Mouse (Mus musculus): ENCODE measurements around the gene H1f0. TPM values are rescaled to one million over a fixed set of nuclear protein-coding genes. Genes with fewer than 3 reads are reported as not detected.

The H1f0 gene
- total RNA-seq, 4 experiments from 2014 or later: 73.6 to 88.0 (median 81.8) TPM

DNA sequence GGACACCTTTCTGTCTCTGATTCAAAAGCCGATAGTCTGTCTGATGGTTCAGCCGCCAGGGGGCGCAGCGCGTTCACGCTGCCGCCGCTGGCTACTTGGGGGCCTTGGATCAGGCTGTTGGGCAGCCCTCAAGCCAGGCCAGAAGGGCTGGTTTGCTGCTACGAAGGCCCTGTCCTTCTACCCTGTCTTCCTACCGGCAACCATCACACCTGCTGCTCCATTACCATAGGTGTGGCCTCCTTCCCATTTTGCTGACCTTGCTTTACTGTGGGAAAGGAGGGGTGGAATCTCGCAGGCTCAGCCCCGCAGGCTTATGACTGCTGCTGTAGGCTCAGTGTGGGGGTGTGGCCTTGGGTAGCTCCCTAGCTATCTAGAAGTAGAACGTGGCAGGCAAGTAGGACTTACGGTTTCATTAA is 9.7 kb downstream of the H1f0 start:
- DNase-seq (ENCODE audit: low spot score in 2 of 2): peak in 1 of 2 experiments; percentile 73

DNA sequence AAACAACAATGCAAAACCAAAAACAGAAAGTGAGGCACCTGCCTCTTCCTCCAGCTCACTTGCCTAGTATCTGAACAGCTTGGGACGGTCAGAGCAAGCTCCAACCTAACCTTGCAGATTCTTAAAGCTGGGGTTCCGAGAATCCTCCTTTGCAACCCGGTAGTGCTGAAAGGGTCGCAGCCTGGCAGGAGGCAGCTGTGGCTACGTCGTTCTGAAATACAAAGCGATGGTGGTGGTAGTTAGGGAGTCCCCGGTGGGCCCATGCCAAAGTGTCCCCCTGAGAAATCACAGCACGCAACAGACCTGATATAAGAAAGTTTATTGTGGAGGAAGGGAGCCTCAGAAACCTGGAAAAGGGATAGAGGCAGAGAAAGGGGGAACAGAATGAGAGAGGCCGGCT is 10.1 kb downstream of the H1f0 start:
- no peak for DNase-seq (ENCODE audit: low spot score in 2 of 2)

DNA sequence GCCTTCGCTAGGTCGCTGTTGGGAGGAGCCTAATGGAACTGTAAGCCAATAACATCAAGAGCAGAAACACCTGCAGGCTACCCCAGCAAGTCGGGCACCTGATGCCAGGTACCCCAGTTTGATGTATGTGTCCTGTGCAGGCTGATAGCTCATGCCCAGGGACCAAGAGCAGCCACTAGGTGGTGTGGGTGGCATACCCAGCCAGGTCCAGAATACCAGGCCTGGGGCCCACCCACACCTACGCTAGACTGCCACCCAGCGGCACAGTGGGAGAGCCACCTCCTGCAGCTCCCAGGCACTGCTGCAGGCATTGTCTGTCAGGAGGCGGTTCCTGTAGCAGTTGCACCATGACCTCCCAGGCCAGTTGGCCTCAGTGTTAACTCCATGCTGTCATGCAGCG is 10.6 kb downstream of the H1f0 start:
- DNase-seq (ENCODE audit: low spot score in 2 of 2): peak in 1 of 2 experiments; percentile 57

DNA sequence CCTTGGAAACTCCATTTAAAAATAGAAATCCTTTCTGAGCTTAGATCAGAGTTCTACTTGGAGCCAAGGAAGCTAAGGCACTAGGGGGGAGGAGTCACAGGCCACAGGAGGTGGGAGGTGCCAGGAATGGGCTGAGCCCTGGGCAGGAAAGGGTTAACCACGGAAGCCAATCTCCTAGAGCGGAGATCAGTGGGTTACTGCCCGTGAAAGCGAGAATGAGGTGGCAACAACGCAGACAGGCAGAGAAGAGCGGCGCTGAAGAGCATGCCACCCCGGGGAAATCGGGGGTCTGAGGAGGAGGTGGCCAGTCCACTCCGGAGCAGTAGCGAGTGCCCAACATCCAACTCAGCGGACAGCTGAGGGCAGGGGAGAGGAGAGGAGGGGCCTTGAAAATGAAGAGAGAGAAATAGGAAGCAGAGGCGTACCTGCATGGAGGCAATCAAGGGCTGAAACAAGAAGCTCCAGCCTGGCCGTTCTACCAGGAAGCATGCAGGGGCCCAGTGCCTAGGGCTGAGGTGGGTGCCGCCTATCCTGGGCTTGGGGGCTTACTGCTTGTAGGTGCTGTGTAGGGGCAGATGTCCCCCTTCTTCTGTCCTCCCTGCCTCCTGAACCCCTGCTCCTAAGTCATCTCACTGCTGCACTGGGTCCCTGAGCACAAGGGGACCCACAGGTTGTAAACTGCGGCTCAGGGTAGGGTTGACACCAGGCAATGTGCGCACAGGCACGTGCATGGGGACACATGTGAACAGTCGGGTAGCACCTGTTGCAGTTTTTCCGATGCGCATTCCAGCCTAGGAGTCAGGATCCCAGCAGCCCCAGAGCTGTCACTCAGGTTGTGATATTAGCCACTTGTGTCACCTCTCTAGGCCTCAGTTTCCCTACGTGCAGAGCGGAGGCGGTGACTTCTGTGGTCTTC is 12.5 kb downstream of the H1f0 start:
- no peak for DNase-seq (ENCODE audit: low spot score in 2 of 2)

DNA sequence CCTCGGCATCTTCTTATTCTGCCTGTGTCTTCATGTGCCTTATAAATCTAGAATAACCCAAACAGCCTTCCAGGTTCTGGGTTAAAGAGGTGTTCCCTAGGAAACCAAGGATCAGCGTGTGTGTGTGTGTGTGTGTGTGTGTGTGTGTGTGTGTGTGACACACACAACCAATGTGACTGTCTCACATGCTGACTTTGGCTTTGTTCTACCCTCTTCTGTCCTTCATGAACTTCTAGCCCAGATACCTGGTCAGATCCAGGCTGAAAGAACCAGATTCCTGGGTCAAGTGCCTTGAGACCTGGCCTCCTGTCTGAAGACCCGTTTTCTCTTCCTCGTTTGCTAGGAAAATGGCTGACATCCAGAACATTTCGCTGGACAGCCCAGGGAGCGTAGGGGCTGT is 13.3 kb downstream of the H1f0 start, which contains the start of gene Galr3:
Gene Galr3, plus strand, starts transcription at position 301 of the 400 bp plus-strand sequence.
- no peak for DNase-seq (ENCODE audit: low spot score in 2 of 2)

DNA sequence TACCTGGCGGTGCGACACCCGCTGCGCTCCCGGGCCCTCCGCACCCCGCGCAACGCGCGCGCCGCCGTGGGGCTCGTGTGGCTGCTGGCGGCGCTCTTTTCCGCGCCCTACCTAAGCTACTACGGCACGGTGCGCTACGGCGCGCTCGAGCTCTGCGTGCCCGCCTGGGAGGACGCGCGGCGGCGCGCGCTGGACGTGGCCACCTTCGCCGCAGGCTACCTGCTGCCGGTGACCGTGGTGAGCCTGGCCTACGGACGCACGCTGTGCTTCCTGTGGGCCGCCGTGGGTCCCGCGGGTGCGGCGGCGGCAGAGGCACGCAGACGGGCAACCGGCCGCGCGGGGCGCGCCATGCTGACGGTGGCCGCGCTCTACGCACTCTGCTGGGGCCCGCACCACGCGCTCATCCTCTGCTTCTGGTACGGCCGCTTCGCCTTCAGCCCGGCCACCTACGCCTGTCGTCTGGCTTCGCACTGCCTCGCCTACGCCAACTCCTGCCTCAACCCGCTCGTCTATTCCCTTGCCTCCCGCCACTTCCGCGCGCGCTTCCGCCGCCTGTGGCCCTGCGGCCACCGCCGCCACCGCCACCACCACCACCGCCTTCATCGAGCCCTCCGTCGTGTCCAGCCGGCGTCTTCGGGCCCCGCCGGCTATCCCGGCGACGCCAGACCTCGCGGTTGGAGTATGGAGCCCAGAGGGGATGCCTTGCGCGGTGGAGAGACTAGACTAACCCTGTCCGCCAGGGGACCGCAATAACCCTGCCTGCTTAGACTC is 14.7 kb downstream of the H1f0 start:
- no peak for DNase-seq (ENCODE audit: low spot score in 2 of 2)

DNA sequence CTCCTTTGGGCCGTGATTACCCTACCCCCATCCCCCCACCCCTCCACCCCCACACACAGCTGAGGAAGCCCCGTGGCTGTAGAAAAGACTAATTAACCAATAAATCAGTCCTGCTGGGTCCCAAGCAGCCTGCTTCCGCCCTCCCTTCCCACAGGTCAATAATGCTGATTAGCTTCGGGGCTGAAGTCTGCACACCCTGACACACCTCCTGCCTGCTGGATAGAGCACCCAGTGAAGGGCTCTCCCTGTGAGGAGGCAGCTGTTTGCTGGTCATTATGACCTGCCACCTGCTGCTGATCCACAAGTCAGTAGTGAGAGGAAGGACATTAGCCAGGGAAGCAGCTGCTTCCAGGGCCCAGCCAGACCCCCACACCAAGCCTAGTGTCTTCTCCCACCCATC is 16.6 kb downstream of the H1f0 start:
- DNase-seq (ENCODE audit: low spot score in 2 of 2): no peak

DNA sequence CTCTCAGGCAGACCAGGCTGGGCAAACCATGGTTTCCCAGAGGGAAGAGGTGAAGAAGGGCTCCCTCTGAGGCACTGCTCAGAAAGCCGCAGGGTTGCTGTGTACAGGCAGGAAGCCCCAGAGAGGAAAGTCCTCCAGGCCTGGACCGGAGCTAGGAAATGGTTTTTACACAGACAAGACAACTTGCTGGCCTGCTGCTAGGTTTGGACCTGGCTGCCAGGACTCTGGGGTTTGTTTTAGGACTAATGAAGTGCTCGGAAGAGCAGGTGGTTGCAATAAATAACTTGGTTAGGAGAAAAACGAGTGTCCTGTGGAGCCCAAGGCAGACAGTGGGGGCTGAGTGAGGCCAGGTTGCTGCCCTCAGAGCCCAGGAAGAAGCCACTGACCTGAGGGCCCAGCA is 19.9 kb downstream of the H1f0 start:
- DNase-seq (ENCODE audit: low spot score in 2 of 2): no peak

DNA sequence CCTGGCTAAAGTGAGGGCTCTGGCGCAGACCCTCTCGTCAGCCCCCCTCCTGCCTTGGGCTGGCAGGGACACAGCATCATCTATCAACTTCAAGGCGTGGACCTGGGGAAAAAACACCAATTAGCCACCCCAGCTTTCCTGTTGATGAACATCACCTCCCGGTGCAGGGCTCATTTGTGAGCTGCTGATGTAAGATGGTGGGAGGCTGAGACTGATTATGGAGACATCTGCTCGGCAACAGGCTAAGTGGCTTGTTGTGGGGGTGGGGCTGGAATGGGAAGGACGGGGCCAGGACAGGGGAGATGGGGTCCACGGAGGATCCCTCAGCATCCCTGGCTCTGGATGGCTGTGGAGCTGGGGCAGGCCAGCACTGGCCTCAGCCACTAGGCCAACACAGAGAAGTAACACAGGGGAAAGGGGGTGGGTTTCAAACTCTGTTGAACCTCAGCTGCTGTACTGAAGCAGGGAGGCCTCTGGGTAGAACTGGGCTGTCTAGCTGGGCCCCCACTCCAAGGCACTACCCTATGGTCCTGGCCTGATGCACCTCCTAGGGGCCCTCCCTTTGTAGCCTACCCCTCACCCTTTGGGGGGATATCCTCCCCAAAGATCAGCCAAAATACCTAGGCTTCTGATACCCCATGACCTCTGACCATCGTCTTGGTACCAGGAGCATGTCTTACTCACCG is 22.1 kb downstream of the H1f0 start:
- DNase-seq (ENCODE audit: low spot score in 2 of 2): no peak

DNA sequence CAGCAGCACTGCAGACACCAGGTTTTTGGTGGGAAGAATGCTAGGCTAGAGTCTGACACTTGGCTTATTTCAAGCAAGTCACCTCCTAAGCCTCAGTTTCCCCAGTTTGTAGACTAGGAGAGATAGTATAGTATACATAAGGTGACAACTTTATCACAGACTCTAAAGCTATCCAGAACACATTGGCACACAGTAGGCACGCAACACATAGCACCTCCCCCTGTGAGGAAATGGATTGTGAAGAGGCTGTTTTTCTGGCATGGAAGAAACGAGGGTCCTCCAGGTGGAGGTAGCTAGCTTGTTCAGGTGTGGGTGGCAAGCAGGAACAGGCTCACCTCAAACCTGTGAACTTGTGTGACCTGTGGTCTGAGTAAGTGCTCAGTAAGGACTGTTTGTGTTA is 22.7 kb downstream of the H1f0 start:
- DNase-seq (ENCODE audit: low spot score in 2 of 2): no peak

DNA sequence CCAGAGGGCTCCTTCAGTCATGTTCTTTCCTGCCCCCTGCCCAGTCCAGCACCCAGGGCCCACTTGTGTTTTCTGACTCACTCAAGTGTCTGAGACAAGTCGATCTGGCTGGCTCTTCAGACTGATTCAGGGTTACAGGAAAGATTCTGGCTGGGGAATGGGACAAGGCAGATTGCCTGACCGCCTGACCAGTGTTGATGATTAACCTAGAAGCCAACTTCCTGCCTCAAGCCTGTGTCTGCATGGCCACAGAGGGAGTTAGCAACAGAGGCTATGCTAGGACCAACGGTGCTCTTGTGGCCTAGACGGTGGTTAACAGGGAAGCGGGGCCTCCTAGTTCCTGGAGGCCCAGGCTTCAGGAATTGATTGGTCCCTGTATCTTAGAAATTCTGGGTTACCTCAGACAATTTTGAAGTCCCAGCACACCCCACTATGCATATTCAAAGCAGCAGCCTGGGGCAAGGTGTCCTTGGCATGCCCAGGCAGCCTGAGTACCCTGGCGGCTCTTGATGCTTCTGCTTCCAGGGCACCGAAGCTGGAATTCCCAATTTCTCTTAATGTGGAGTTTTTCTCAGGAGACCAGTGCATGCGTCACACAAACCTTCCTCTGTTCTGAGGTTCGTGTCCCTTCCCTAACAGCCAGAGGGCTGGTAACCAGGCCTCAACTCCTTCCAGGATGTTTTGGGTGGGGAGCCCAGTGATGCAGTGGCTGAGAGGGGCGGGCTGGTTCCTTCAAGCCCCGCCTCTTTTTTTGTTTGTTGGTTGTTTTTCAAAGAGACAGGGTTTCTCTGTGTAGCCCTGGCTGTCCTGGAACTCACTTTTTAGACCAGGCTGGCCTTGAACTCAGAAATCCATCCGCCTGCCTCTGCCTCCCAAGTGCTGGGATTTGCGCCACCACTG is 23.5 kb downstream of the H1f0 start:
- no peak for DNase-seq (ENCODE audit: low spot score in 2 of 2)

DNA sequence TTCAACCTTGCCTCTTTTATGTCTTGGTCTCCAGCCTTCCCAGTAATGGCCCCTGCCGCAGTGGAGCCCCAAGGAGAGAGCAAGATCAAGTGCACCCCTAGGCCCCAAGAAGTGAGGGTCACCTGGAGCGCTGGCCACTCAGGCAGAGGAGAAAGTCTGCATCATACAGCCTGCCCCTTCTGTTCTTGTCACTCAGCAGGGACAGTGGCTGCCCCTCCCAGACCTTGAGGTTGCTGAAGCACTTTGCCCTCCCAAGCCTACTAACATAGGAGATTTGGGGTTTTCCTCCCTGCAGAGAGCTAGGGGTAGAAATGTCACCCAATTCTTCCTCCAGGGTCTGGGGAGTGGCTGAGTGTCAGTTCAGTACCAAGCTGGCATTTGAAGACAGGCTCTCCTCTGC is 24.1 kb downstream of the H1f0 start:
- no peak for DNase-seq (ENCODE audit: low spot score in 2 of 2)

DNA sequence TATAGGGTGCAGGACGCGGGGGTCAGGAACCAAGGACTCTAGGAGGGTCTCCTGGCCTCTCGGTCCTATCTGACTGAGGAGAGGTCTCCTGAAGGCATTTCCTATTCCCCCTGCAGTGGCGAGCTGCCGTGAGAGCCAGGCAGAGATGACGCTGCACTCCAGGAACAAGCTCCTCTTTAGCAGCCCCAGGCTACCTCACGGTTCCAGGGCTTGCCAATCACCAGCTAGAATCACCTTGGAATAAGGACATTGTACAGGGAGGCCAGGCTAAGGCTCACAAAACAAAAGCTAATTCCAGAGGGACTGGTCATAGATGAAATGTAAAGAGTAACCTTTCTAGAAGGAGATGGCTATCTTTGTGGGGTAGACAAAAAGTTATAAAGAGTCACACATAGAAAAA is 28.4 kb downstream of the H1f0 start:
- DNase-seq (ENCODE audit: low spot score in 2 of 2): no peak

DNA sequence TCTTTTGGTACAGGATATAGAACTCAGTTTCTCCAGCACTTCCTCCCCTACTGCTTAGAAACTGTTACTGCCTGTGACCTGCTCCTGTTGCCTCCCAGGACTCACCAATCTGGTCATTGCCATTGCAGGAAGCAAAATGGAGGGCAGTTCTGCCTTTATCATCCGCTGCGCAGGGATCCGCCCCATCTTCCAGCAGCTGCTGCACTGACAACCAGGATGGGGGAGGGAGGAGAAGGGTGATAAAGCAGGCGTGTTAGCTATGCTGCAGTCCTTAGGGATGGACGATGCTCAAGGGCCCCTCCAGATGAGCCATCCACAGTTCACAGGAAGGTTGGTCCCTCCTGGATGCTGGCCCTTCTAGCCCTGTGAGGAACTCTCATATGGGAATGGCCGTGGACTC is 29.6 kb downstream of the H1f0 start:
- DNase-seq (ENCODE audit: low spot score in 2 of 2): no peak

DNA sequence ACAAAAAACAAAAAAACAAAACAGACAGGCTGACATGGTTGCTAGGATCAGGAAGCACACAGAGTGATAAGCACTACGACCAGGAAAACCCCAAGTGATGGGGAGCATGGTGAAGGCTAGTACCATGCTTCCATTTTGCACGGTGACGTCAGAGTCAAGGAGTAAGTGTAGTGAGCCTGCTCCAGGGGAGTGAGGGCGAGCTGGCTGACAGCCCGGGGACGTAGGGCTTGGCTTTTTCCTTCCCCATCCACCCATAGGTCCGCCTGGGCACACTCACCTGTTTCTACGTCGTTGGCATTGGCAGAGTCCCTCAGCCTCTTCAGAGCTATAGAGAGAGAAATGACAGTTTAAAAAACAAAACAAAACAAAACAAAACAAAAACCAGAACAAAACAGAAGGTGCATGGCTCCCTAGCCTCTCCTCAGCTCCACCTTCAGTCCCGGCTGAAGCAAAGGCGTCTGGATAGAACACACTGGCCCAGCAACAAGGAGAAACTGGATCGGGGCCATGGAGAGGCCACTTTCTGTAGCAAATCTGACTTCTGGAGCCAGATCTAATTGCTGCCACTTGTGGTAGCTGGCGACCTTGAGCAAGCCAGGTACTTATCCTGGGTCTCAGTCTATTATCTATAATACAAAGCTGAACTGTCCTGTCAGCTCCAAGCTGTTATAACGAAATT is 32.8 kb downstream of the H1f0 start:
- no peak for DNase-seq (ENCODE audit: low spot score in 2 of 2)

DNA sequence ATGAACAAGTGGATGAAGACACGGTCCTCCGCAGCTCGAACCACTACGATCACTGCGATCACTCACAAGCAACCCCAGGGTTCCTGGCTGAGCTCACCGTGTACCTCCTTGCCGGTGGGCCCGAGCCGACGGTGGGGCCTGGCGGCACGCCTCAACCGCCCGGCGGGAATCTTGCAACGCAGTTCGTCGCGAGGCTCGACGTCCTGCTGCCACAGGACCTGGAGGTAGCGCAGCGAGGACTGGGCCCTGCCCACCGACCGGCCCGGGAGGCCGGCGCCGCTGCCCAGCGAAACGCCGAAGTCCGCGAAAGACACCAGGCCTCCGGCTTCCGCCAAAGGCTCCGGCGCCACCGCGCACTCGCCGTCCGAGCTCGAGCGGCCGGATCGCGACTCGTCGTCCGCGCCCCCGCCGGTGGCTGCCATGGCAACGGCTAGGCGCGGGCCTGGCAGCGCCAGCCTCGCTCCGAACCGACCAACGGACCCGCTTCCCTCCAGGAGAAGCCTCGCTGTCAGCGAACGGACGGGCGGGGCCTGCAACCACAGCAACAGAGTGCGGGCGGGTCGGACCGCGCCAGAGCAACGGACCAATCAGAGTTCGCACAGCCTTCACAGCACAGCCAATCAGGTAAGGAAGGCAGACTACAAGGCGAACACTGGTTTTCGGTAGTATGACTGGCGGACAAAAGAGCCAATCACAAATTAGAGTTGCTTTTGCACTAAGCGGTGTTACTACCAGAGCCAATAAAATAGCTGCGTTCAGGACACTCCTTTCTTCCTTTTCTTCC is 34.3 kb downstream of the H1f0 start, which contains the start of gene Ankrd54:
Gene Ankrd54, minus strand, starts transcription at position 518 of the 784 bp plus-strand sequence.
- peak; percentile 99 for DNase-seq (ENCODE audit: low spot score in 2 of 2)

DNA sequence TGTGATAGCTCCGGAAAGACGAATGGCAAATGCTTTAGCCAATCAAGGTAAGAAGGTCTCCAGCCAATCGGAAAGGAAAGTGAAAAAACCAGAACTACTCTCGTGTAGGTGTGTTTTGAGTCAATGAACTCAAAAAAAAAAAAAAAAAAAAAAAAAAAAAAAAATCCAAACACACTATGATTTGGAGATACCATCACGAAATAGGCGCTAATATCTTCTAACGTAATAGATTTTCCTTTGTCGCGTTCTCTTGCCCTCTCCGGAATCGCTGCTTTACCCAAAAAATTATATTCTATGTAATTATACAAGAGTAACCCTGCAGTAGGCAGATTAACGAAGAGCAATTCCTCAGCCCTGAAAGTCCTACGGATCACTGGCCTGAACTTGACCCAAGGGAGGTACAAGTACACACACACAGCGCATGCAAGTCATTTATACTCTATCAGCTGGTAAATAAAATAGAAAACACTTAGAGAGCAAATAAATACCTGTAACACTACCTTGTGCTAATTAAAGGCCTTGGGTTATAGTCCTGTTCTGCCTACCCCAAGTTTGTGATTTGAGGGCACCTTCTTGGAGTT is 35.0 kb downstream of the H1f0 start:
- DNase-seq (ENCODE audit: low spot score in 2 of 2): no peak

DNA sequence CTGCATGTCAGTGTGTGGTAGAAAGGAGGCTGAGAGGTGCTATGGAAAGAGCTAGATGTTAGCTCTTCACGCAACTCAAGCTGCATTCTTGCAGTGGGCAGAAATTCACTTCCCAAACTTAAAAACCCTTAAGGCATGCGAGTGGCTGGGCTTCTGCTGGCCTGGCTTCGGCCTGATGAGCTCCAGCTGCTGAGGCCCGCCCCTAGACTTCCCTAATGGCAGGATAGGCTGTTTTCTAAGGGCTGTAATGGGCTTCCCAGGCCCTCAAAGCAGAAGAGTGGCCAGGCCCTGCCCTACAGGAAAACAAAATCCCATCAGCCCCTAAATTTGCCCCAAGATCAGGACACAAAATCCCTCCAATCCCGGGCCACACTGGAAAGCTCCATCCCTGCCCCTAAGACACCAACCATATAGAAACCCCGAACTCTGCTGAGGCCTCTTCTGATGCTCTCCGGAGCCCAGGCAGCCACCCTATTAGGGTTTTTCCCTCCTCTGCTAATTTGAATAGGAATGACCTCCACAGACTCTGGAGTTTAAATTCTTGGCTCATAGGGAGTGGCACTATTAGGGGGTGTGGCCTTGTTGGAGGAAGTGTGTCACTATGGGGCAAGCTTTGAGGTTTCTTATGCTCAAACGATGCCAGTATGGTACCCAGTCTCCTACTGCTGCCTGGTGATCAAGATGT is 37.0 kb downstream of the H1f0 start:
- DNase-seq (ENCODE audit: low spot score in 2 of 2): no peak

Measured in layer of hippocampus, adult 8-10 months (tissue).